Mouse (Mus musculus): Measurements from ENCODE around the gene Slmap. TPM values are rescaled to one million over a fixed set of nuclear protein-coding genes. Genes with fewer than 3 reads are reported as not detected.

Slmap gene
- total and polyA plus RNA-seq, 3 experiments, result 19.0 to 61.0 (median 51.0) TPM

DNA sequence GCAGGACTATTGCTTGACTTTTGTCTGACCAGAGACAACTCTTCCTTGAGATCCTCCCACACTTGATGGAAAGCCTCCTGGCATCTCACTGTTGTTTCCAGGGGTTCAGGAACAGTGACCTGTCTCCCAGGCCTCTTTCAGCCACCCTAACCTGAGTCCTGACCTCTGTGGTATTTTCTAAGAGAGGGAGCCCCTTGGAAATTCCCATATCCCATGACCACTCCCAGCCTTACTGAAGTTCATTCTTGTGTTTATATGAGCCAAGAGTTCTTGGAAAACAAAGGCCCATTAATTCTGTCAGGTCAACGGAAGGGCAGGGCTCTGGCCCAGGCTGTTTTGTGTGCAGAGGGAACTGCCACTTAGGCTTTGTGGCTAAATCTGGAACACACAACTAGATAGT lies 22.9 kb upstream of the Slmap start:
- Histone ChIP-seq H3K27ac (ENCODE audit: insufficient read depth, low read depth) (no peak overlapping the region), H3K4me2 (ENCODE audit: insufficient read depth, low read depth, poor library complexity, severe bottlenecking) (no peak overlapping the region), H3K9me3 (replicated peaks; ENCODE audit: low read length) (peaks cover 15% of the 10 kb centered on the region), H3K79me2 (replicated peaks; ENCODE audit: control insufficient read depth, extremely low read depth, insufficient read depth, poor library complexity, severe bottlenecking) (no peaks in the 10 kb centered on the region), H3K27me3 (replicated peaks) (no peaks in the 10 kb centered on the region), H3K9ac (ENCODE audit: insufficient read depth, low read depth) (no peak overlapping the region), H3K4me1 (ENCODE audit: control insufficient read depth in 1 of 2, insufficient read depth in 2 of 2) (no peaks in the 10 kb centered on the region), H3K4me3 (replicated peaks in 1 of 3; ENCODE audit: low read depth in 2 of 3, low read length in 2 of 3, poor library complexity in 1 of 3) (no peak overlapping the region), H3K36me3 (replicated peaks in 1 of 2; ENCODE audit: control insufficient read depth in 1 of 2, insufficient read depth in 1 of 2, low read length in 1 of 2) (no peaks in the 10 kb centered on the region)
- DNase-seq (ENCODE audit: extremely low read depth), result no peak
- dilution Hi-C loops (cut with MboI; ENCODE audit: extremely low pct_ligation_motif_present, extremely low pct_unique_long_range_greater_than_20kb, low sequenced_read_pairs), result no loop called here
- in situ Hi-C loops (cut with MboI; ENCODE audit: low pct_ligation_motif_present, low pct_unique_long_range_greater_than_20kb, low sequenced_read_pairs), result no loop called here
- no peak for TF ChIP-seq USF1 (IDR thresholded peaks at IDR 0.05; ENCODE audit: low read depth, low read length)
- no peak for TF ChIP-seq ZC3H11A (IDR thresholded peaks at IDR 0.05; ENCODE audit: low read depth, low read length)
- TF ChIP-seq MYC (IDR thresholded peaks at IDR 0.05; ENCODE audit: low read depth, low read length), result no peak
- no peak for TF ChIP-seq MXI1 (IDR thresholded peaks at IDR 0.05; ENCODE audit: low read depth, low read length)
- TF ChIP-seq HCFC1 (IDR thresholded peaks at IDR 0.05; ENCODE audit: low read depth, low read length), result no peak
- TF ChIP-seq ZNF384 (IDR thresholded peaks at IDR 0.05; ENCODE audit: low read depth, low read length), result no peak
- TF ChIP-seq TBP (conservative IDR thresholded peaks at IDR 0.05; ENCODE audit: low read depth, low read length), result no peak
- no peak for TF ChIP-seq CHD2 (IDR thresholded peaks at IDR 0.05; ENCODE audit: low read length)
- TF ChIP-seq KAT2A (IDR thresholded peaks at IDR 0.05; ENCODE audit: insufficient replicate concordance, low read length), result no peak
- TF ChIP-seq JUND (conservative IDR thresholded peaks at IDR 0.05; ENCODE audit: low read depth, low read length), result no peak
- TF ChIP-seq E2F4 (IDR thresholded peaks at IDR 0.05; ENCODE audit: insufficient replicate concordance, low read depth, low read length), result no peak
- TF ChIP-seq CHD1 (IDR thresholded peaks at IDR 0.05; ENCODE audit: low read depth, low read length), result no peak
- no peak for TF ChIP-seq ZKSCAN1 (IDR thresholded peaks at IDR 0.05; ENCODE audit: borderline replicate concordance, low read depth, low read length)
- no peak for TF ChIP-seq GABPA (IDR thresholded peaks at IDR 0.05; ENCODE audit: insufficient replicate concordance, low read depth, low read length)
- no peak for TF ChIP-seq ELF1 (IDR thresholded peaks at IDR 0.05; ENCODE audit: low read depth, low read length)
- TF ChIP-seq PAX5 (IDR thresholded peaks at IDR 0.05; ENCODE audit: low read length), result no peak
- no peak for TF ChIP-seq TCF12 (IDR thresholded peaks at IDR 0.05; ENCODE audit: low read depth, low read length)
- TF ChIP-seq MAFK (IDR thresholded peaks at IDR 0.05; ENCODE audit: insufficient replicate concordance, low read length), result no peak
- TF ChIP-seq EP300 (IDR thresholded peaks at IDR 0.05; ENCODE audit: low read length), result no peak

DNA sequence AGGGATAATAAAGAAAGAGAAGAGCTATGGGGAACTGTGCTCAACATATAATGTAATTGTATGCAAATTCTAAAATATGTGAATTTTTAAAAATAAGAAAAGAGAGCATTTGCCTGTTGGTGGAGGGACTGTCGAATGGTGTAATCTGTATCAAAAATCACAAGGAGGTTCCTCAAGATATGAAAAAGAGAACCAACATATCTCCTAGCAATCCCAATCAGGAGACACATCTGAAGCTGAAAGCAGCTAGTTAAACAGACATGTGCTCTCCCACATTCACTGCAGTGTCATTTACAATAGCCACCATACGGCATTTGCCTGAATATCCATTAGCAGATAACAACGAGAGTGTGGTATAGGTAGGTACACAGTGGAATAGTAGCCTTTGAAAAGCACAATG lies 18.1 kb upstream of the Slmap start:
- in situ Hi-C loops (cut with MboI; ENCODE audit: low pct_ligation_motif_present, low pct_unique_long_range_greater_than_20kb, low sequenced_read_pairs), result no loop called here

More for the DNA sequence above, 18.1 kb upstream of the Slmap start:
- no peaks in the 10 kb centered on the region for H3K36me3 ChIP-seq (replicated peaks in 1 of 2; ENCODE audit: control insufficient read depth in 1 of 2, insufficient read depth in 1 of 2, low read length in 1 of 2)
- H3K27me3 ChIP-seq (replicated peaks), result no peaks in the 10 kb centered on the region
- no peak overlapping the region for H3K4me3 ChIP-seq (replicated peaks in 1 of 3; ENCODE audit: low read depth in 2 of 3, low read length in 2 of 3, poor library complexity in 1 of 3)
- no peaks in the 10 kb centered on the region for H3K4me1 ChIP-seq (ENCODE audit: control insufficient read depth in 1 of 2, insufficient read depth in 2 of 2)
- H3K9me3 ChIP-seq (replicated peaks; ENCODE audit: low read length), result peaks cover 5% of the 10 kb centered on the region
- dilution Hi-C loops (cut with MboI; ENCODE audit: extremely low pct_ligation_motif_present, extremely low pct_unique_long_range_greater_than_20kb, low sequenced_read_pairs), result no loop called here
- H3K27ac ChIP-seq (ENCODE audit: insufficient read depth, low read depth), result no peak overlapping the region
- DNase-seq (ENCODE audit: extremely low read depth), result no peak
- H3K4me2 ChIP-seq (ENCODE audit: insufficient read depth, low read depth, poor library complexity, severe bottlenecking), result no peak overlapping the region
- no peaks in the 10 kb centered on the region for H3K79me2 ChIP-seq (replicated peaks; ENCODE audit: control insufficient read depth, extremely low read depth, insufficient read depth, poor library complexity, severe bottlenecking)
- no peak for TF ChIP-seq POLR2A (IDR thresholded peaks at IDR 0.05; ENCODE audit: low read depth, low read length)
- TF ChIP-seq UBTF (IDR thresholded peaks at IDR 0.05; ENCODE audit: low read depth, low read length), result no peak
- no peak for TF ChIP-seq RCOR1 (conservative IDR thresholded peaks at IDR 0.05; ENCODE audit: low read depth, low read length)
- TF ChIP-seq ZNF384 (IDR thresholded peaks at IDR 0.05; ENCODE audit: low read depth, low read length), result no peak
- TF ChIP-seq GABPA (IDR thresholded peaks at IDR 0.05; ENCODE audit: insufficient replicate concordance, low read depth, low read length), result no peak
- no peak for TF ChIP-seq IRF4 (IDR thresholded peaks at IDR 0.05; ENCODE audit: low read depth, low read length)
- no peak for TF ChIP-seq MAZ (IDR thresholded peaks at IDR 0.05; ENCODE audit: low read depth, low read length)
- TF ChIP-seq ZC3H11A (IDR thresholded peaks at IDR 0.05; ENCODE audit: low read depth, low read length), result no peak
- TF ChIP-seq MXI1 (IDR thresholded peaks at IDR 0.05; ENCODE audit: low read depth, low read length), result no peak
- TF ChIP-seq E2F4 (IDR thresholded peaks at IDR 0.05; ENCODE audit: insufficient replicate concordance, low read depth, low read length), result no peak
- no peak for TF ChIP-seq HCFC1 (IDR thresholded peaks at IDR 0.05; ENCODE audit: low read depth, low read length)
- TF ChIP-seq JUN (IDR thresholded peaks at IDR 0.05; ENCODE audit: insufficient read depth, low read depth, low read length), result no peak
- no peak for TF ChIP-seq NRF1 (IDR thresholded peaks at IDR 0.05; ENCODE audit: low read depth, low read length)
- no peak for TF ChIP-seq NELFE (IDR thresholded peaks at IDR 0.05; ENCODE audit: low read depth, low read length)
- no peak for TF ChIP-seq ZMIZ1 (IDR thresholded peaks at IDR 0.05; ENCODE audit: low read depth, low read length)
- TF ChIP-seq PAX5 (IDR thresholded peaks at IDR 0.05; ENCODE audit: low read length), result no peak
- TF ChIP-seq POLR2AphosphoS2 (IDR thresholded peaks at IDR 0.05; ENCODE audit: low read depth, low read length), result no peak
- TF ChIP-seq JUND (conservative IDR thresholded peaks at IDR 0.05; ENCODE audit: low read depth, low read length), result no peak
- no peak for TF ChIP-seq CHD2 (IDR thresholded peaks at IDR 0.05; ENCODE audit: low read length)
- TF ChIP-seq CHD1 (IDR thresholded peaks at IDR 0.05; ENCODE audit: low read depth, low read length), result no peak
- H3K9ac ChIP-seq (ENCODE audit: insufficient read depth, low read depth), result no peak overlapping the region
